Mouse (Mus musculus): ENCODE measurements around the gene Prickle2.

DNA sequence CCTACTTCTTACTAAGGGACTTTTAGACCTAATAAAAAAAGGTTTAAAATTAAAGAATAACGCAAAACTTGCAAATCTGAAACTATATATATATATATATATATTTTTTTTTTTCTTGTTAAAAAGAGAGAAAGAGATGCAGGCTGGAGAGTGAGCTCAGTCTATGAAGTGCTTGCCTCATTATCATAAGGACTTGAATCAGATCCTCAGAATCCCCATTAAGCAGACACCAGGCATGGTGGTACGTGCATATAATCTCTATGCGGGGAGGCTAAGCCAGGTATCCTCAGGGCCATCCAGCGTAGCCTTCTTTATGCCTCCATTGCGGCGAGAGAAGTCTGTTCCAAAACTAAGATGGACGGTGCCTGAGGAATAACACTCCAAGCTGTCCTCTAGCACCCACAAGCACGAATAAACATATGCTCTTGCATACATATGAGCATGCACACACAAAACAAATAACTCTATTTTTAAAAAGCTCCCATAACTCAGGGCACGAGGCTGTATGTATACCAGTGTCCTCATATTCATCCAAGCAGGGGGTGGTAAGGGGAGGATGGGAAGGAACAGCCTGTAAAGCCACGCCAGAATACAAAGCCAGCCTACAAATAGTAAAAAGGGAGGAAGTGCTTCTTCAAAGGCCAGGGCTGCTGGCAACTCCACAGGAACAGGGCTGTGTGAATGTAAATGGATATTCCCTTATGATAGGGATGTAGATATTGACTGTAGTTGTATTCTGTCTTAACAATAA, 358.5 kb downstream of the Prickle2 start:
- TF ChIP-seq POLR2A (IDR thresholded peaks at IDR 0.05; ENCODE audit: insufficient read length, low read depth), result no peak
- TF ChIP-seq USF1 (IDR thresholded peaks at IDR 0.05; ENCODE audit: low read depth), result no peak
- no peak for TF ChIP-seq MYOD1 (IDR thresholded peaks at IDR 0.05; ENCODE audit: control insufficient read depth in 1 of 3, insufficient read length in 2 of 3, low read depth in 2 of 3)
- TF ChIP-seq TCF12 (IDR thresholded peaks at IDR 0.05; ENCODE audit: insufficient read depth, poor library complexity, severe bottlenecking), result no peak
- TF ChIP-seq POLR2AphosphoS2 (IDR thresholded peaks at IDR 0.05; ENCODE audit: insufficient read length, low read depth), result no peak
- TF ChIP-seq E2F4 (IDR thresholded peaks at IDR 0.05; ENCODE audit: insufficient read depth), result no peak
- TF ChIP-seq CEBPB (IDR thresholded peaks at IDR 0.05; ENCODE audit: insufficient read depth, poor library complexity, severe bottlenecking), result no peak
